Comparison of ENCODE assay signal across 11 mouse cellular contexts in the genomic region with DNA sequence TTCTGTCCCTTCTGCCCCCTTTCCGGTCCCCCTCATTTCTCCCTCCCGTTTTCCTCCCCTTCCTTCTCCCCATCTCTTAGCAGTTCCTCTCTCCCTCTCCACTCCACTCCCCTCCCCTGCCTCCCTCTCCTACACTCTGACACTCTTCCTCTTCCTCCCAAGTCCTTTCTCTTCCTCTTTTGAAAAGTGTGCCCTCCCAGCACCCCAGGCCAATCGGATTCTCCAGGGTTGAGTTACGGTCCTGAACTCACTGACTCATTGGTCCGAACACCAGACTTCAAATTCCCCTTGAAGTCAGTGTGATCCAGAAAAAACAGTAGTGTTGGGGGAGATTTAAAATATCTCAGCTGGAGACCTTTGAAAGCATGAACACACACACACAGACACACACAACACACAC.
A peak's percentile ranks its signal among the peaks of the same experiment; 100 is the strongest.
DNase-seq lines count a peak whose midpoint lies in the region; ATAC-seq and TF ChIP-seq lines count a peak whose summit lies in the region.
"Had no signal": no experiment of that assay in that cellular context is flagged by ENCODE, and none has a peak within 500 bp of the region (broad histone marks: within the 10 kb centered on the region; RNA-seq: fewer than 3 reads in every experiment).

No protein-coding gene starts in this region.

- no peak for ATAC-seq in hindbrain, embryonic 13.5 days (ENCODE audit: low FRiP score)
- ATAC-seq in liver, embryonic 12.5 days: no peak
- ATAC-seq: inflammation-experienced regulatory T-cells, adult 6 months had no signal

- H3K9me3 ChIP-seq in hindbrain, embryonic 10.5 days: 0 out of 2 replicates have a peak, but pooled peaks cover 2% of the 10 kb centered on the region
- H3K9me3 ChIP-seq in hindbrain, embryonic 13.5 days: 0 out of 2 replicates have a peak, but pooled peaks cover 3% of the 10 kb centered on the region
- peaks cover 35% of the 10 kb centered on the region for H3K9me3 ChIP-seq in E14TG2a.4 (ENCODE audit: low read length)
- 0 out of 2 replicates have a peak, but pooled peaks cover 3% of the 10 kb centered on the region for H3K9me3 ChIP-seq in liver, embryonic 12.5 days (replicated peaks)

- H3K4me2 ChIP-seq in hindbrain, embryonic 13.5 days: no peak overlapping the region
- H3K4me2 ChIP-seq in liver, embryonic 12.5 days: 0 out of 2 replicates have a peak overlapping the region, but pooled peaks have one; percentile 11

- peak overlapping the region; percentile 59; the same call in 1 of the 2 replicates for H3K27ac ChIP-seq in hindbrain, embryonic 10.5 days
- H3K27ac ChIP-seq in hindbrain, embryonic 13.5 days: no peak overlapping the region
- peak overlapping the region; percentile 57 for H3K27ac ChIP-seq in bone marrow macrophage, adult 2 months (ENCODE audit: insufficient read depth, low read depth, low read length)
- no peak overlapping the region for H3K27ac ChIP-seq in liver, embryonic 12.5 days
- H3K27ac ChIP-seq in thymus, adult 2 months (ENCODE audit: control insufficient read depth, insufficient read depth, low read length): no peak overlapping the region

- H3K9ac ChIP-seq in hindbrain, embryonic 13.5 days: no peak overlapping the region
- no peak overlapping the region for H3K9ac ChIP-seq in liver, embryonic 12.5 days

- no peak for TF ChIP-seq POLR2A in bone marrow macrophage, adult 2 months (IDR thresholded peaks at IDR 0.05; ENCODE audit: borderline replicate concordance, low read depth, low read length)
- TF ChIP-seq POLR2A in thymus, adult 2 months (IDR thresholded peaks at IDR 0.05; ENCODE audit: control insufficient read depth, extremely low read depth, insufficient read depth, low read length, poor library complexity): no peak

- no peaks in the 10 kb centered on the region for H3K27me3 ChIP-seq in hindbrain, embryonic 10.5 days (ENCODE audit: insufficient read depth, poor library complexity, severe bottlenecking)
- H3K27me3 ChIP-seq in hindbrain, embryonic 13.5 days: no peaks in the 10 kb centered on the region
- 0 out of 2 replicates have a peak, but pooled peaks cover 2% of the 10 kb centered on the region for H3K27me3 ChIP-seq in E14TG2a.4 (ENCODE audit: insufficient read depth, low read length)
- peaks cover 7% of the 10 kb centered on the region; the same call in 1 of the 2 replicates for H3K27me3 ChIP-seq in liver, embryonic 12.5 days (replicated peaks)
- no peaks in the 10 kb centered on the region for H3K27me3 ChIP-seq in thymus, adult 2 months (ENCODE audit: control insufficient read depth, insufficient read depth, low read length)

- DNase-seq in hindbrain, embryonic 10.5 days (ENCODE audit: low spot score): no peak
- no peak for DNase-seq in natural killer cell, adult 2 months (ENCODE audit: low spot score in 2 of 2)
- DNase-seq in thymus, adult 2 months: no peak
- DNase-seq in frontal cortex, postnatal 14 days (ENCODE audit: low spot score in 2 of 2): no peak
- DNase-seq: cerebellum, adult 18-20 months; thymus, postnatal 36 days had no signal

- no peak for TF ChIP-seq CTCF in E14TG2a.4 (conservative IDR thresholded peaks at IDR 0.05; ENCODE audit: low read length)
- TF ChIP-seq CTCF in bone marrow macrophage, adult 2 months (IDR thresholded peaks at IDR 0.05; ENCODE audit: low read depth, low read length): no peak
- no peak for TF ChIP-seq CTCF in thymus, adult 2 months (IDR thresholded peaks at IDR 0.05; ENCODE audit: borderline replicate concordance, control insufficient read depth, extremely low read depth, insufficient read depth, low read length, poor library complexity)

- H3K4me1 ChIP-seq in hindbrain, embryonic 10.5 days (replicated peaks): peaks cover 32% of the 10 kb centered on the region
- H3K4me1 ChIP-seq in hindbrain, embryonic 13.5 days (replicated peaks): peaks cover 23% of the 10 kb centered on the region
- peaks cover 61% of the 10 kb centered on the region for H3K4me1 ChIP-seq in E14TG2a.4 (replicated peaks; ENCODE audit: low read depth, low read length)
- peaks cover 19% of the 10 kb centered on the region for H3K4me1 ChIP-seq in bone marrow macrophage, adult 2 months (ENCODE audit: control insufficient read depth, insufficient read depth, low read length)
- H3K4me1 ChIP-seq in liver, embryonic 12.5 days: 0 out of 2 replicates have a peak, but pooled peaks cover 8% of the 10 kb centered on the region
- H3K4me1 ChIP-seq in thymus, adult 2 months (replicated peaks; ENCODE audit: control insufficient read depth, insufficient read depth, low read length): peaks cover 20% of the 10 kb centered on the region

- WGBS in hindbrain, embryonic 10.5 days: 32% methylated on average over 5 of the region's 5 CpGs
- 34% methylated on average over 5 of the region's 5 CpGs for WGBS in hindbrain, embryonic 13.5 days
- WGBS in liver, embryonic 12.5 days (ENCODE audit: insufficient replicate concordance): 29% methylated on average over 5 of the region's 5 CpGs
- WGBS in thymus, adult 2 months: 29% methylated on average over 5 of the region's 5 CpGs

- H3K4me3 ChIP-seq in hindbrain, embryonic 10.5 days: peak overlapping the region; percentile 12; the same call in 1 of the 2 replicates
- H3K4me3 ChIP-seq in hindbrain, embryonic 13.5 days: no peak overlapping the region
- peak overlapping the region; percentile 60 for H3K4me3 ChIP-seq in E14TG2a.4 (replicated peaks; ENCODE audit: low read length)
- peak overlapping the region; percentile 1; the same call in 1 of the 2 replicates for H3K4me3 ChIP-seq in bone marrow macrophage, adult 2 months (ENCODE audit: insufficient read depth, low read length)
- no peak overlapping the region for H3K4me3 ChIP-seq in liver, embryonic 12.5 days
- no peak overlapping the region for H3K4me3 ChIP-seq in thymus, adult 2 months (ENCODE audit: control insufficient read depth, insufficient read depth, low read length)

- no peaks in the 10 kb centered on the region for H3K36me3 ChIP-seq in hindbrain, embryonic 10.5 days
- H3K36me3 ChIP-seq in hindbrain, embryonic 13.5 days: no peaks in the 10 kb centered on the region
- H3K36me3 ChIP-seq in E14TG2a.4 (ENCODE audit: insufficient read depth, low read length): peaks cover 3% of the 10 kb centered on the region; the same call in 1 of the 2 replicates
- no peaks in the 10 kb centered on the region for H3K36me3 ChIP-seq in liver, embryonic 12.5 days
- no peaks in the 10 kb centered on the region for H3K36me3 ChIP-seq in thymus, adult 2 months (ENCODE audit: control insufficient read depth, insufficient read depth, low read length)

Comparison
In these comparisons a context has a peak if more than half of its experiments do, and no peak if none do; other contexts are left out.
1. H3K27ac ChIP-seq: peak in hindbrain, embryonic 10.5 days (single experiment) and bone marrow macrophage, adult 2 months (single experiment); none in hindbrain, embryonic 13.5 days (single experiment), liver, embryonic 12.5 days (single experiment) and thymus, adult 2 months (single experiment).
2. H3K4me3 ChIP-seq: peak in hindbrain, embryonic 10.5 days (single experiment), E14TG2a.4 (single experiment) and bone marrow macrophage, adult 2 months (single experiment); none in hindbrain, embryonic 13.5 days (single experiment), liver, embryonic 12.5 days (single experiment) and thymus, adult 2 months (single experiment).